Mouse (Mus musculus): ENCODE measurements around the gene Ctbp1. TPM values are rescaled to one million over a fixed set of nuclear protein-coding genes. Genes with fewer than 3 reads are reported as not detected.

Ctbp1 gene
- polyA plus RNA-seq, 1 experiment from 2014 or later, result 157 TPM

GRCm38 (mm10) chr5:33230285-33230684 is 44.5 kb downstream of the Ctbp1 start:
- DNase-seq (ENCODE audit: low spot score) (no peak), ATAC-seq (ENCODE audit: low FRiP score, low TSS enrichment) (no peak)
- TF ChIP-seq CTCF (IDR thresholded peaks at IDR 0.05; ENCODE audit: low read depth) (0 out of 2 replicates have a peak, but pooled peaks have one; percentile 17), EP300 (optimal IDR thresholded peaks at IDR 0.05) (no peak)
- Histone ChIP-seq H3K4me1 (replicated peaks; ENCODE audit: control insufficient read depth, insufficient read depth) (peaks cover 2% of the 10 kb centered on the region; the same call in 1 of the 2 replicates), H3K27ac (replicated peaks) (peak overlapping the region; percentile 61), H3K36me3 (ENCODE audit: control insufficient read depth, insufficient read depth, low read length) (no peaks in the 10 kb centered on the region), H3K9me3 (ENCODE audit: control insufficient read depth, low read length) (no peaks in the 10 kb centered on the region), H3K27me3 (ENCODE audit: control insufficient read depth, insufficient read depth, low read length) (no peaks in the 10 kb centered on the region), H3K9ac (ENCODE audit: low read length) (no peak overlapping the region), H3K4me3 (ENCODE audit: low read depth, low read length) (no peak overlapping the region), H3K4me2 (replicated peaks; ENCODE audit: low read depth) (no peak overlapping the region)
- 50% methylated on average over 5 of the region's 5 CpGs for WGBS

- 34% methylated on average over 5 of the region's 5 CpGs for WGBS
- H3K4me3 ChIP-seq (ENCODE audit: low read depth, low read length), result no peak overlapping the region
- H3K27ac ChIP-seq (replicated peaks), result peak overlapping the region; percentile 76
- H3K9ac ChIP-seq (ENCODE audit: low read length), result 0 out of 2 replicates have a peak overlapping the region, but pooled peaks have one; percentile 9
- H3K9me3 ChIP-seq (ENCODE audit: control insufficient read depth, low read length), result no peaks in the 10 kb centered on the region
- H3K4me1 ChIP-seq (replicated peaks; ENCODE audit: control insufficient read depth, insufficient read depth), result peaks cover 5% of the 10 kb centered on the region; the same call in 1 of the 2 replicates
- ATAC-seq (ENCODE audit: low FRiP score, low TSS enrichment) (peak; percentile 49; the same call in 1 of the 2 replicates), DNase-seq (ENCODE audit: low spot score) (no peak)
- no peaks in the 10 kb centered on the region for H3K36me3 ChIP-seq (ENCODE audit: control insufficient read depth, insufficient read depth, low read length)
- no peaks in the 10 kb centered on the region for H3K27me3 ChIP-seq (ENCODE audit: control insufficient read depth, insufficient read depth, low read length)
- TF ChIP-seq EP300 (optimal IDR thresholded peaks at IDR 0.05) (no peak), CTCF (IDR thresholded peaks at IDR 0.05; ENCODE audit: low read depth) (no peak)
- H3K4me2 ChIP-seq (replicated peaks; ENCODE audit: low read depth), result no peak overlapping the region
These were observed 46.4 kb downstream of the Ctbp1 start for GRCm38 (mm10) chr5:33228428-33228827.

GRCm38 (mm10) chr5:33225673-33226072 is 49.1 kb downstream of the Ctbp1 start:
- H3K9ac ChIP-seq (ENCODE audit: low read length), result no peak overlapping the region
- no peaks in the 10 kb centered on the region for H3K9me3 ChIP-seq (ENCODE audit: control insufficient read depth, low read length)
- H3K27ac ChIP-seq (replicated peaks), result no peak overlapping the region
- no peaks in the 10 kb centered on the region for H3K27me3 ChIP-seq (ENCODE audit: control insufficient read depth, insufficient read depth, low read length)
- WGBS, result 74% methylated on average over 5 of the region's 5 CpGs
- H3K4me1 ChIP-seq (replicated peaks; ENCODE audit: control insufficient read depth, insufficient read depth), result peaks cover 3% of the 10 kb centered on the region; the same call in 1 of the 2 replicates
- no peak for DNase-seq (ENCODE audit: low spot score)
- no peak overlapping the region for H3K4me3 ChIP-seq (ENCODE audit: low read depth, low read length)
- no peak overlapping the region for H3K4me2 ChIP-seq (replicated peaks; ENCODE audit: low read depth)
- TF ChIP-seq EP300 (optimal IDR thresholded peaks at IDR 0.05) (no peak), CTCF (IDR thresholded peaks at IDR 0.05; ENCODE audit: low read depth) (no peak)
- no peak for ATAC-seq (ENCODE audit: low FRiP score, low TSS enrichment)
- H3K36me3 ChIP-seq (ENCODE audit: control insufficient read depth, insufficient read depth, low read length), result no peaks in the 10 kb centered on the region

- no peaks in the 10 kb centered on the region for H3K27me3 ChIP-seq (ENCODE audit: control insufficient read depth, insufficient read depth, low read length)
- H3K27ac ChIP-seq (replicated peaks), result peak overlapping the region; percentile 49; the same call in 1 of the 2 replicates
- H3K36me3 ChIP-seq (ENCODE audit: control insufficient read depth, insufficient read depth, low read length), result no peaks in the 10 kb centered on the region
- no peak overlapping the region for H3K4me3 ChIP-seq (ENCODE audit: low read depth, low read length)
- no peak overlapping the region for H3K4me2 ChIP-seq (replicated peaks; ENCODE audit: low read depth)
- H3K9ac ChIP-seq (ENCODE audit: low read length), result no peak overlapping the region
- H3K4me1 ChIP-seq (replicated peaks; ENCODE audit: control insufficient read depth, insufficient read depth), result peaks cover 11% of the 10 kb centered on the region
- 69% methylated on average over 7 of the region's 7 CpGs for WGBS
- TF ChIP-seq EP300 (optimal IDR thresholded peaks at IDR 0.05) (no peak), CTCF (IDR thresholded peaks at IDR 0.05; ENCODE audit: low read depth) (no peak)
- no peak for DNase-seq (ENCODE audit: low spot score)
- no peaks in the 10 kb centered on the region for H3K9me3 ChIP-seq (ENCODE audit: control insufficient read depth, low read length)
- no peak for ATAC-seq (ENCODE audit: low FRiP score, low TSS enrichment)
These were observed 50.3 kb downstream of the Ctbp1 start for GRCm38 (mm10) chr5:33224491-33224890.

GRCm38 (mm10) chr5:33222841-33223744 is 51.7 kb downstream of the Ctbp1 start:
- Histone ChIP-seq H3K9me3 (ENCODE audit: control insufficient read depth, low read length) (no peaks in the 10 kb centered on the region), H3K4me2 (replicated peaks; ENCODE audit: low read depth) (no peak overlapping the region), H3K36me3 (ENCODE audit: control insufficient read depth, insufficient read depth, low read length) (no peaks in the 10 kb centered on the region), H3K4me3 (ENCODE audit: low read depth, low read length) (no peak overlapping the region), H3K9ac (ENCODE audit: low read length) (no peak overlapping the region), H3K27me3 (ENCODE audit: control insufficient read depth, insufficient read depth, low read length) (no peaks in the 10 kb centered on the region), H3K4me1 (replicated peaks; ENCODE audit: control insufficient read depth, insufficient read depth) (peaks cover 15% of the 10 kb centered on the region), H3K27ac (replicated peaks) (0 out of 2 replicates have a peak overlapping the region, but pooled peaks have one; percentile 10)
- 51% methylated on average over 9 of the region's 9 CpGs for WGBS
- no peak for ATAC-seq (ENCODE audit: low FRiP score, low TSS enrichment)
- no peak for DNase-seq (ENCODE audit: low spot score)
- no peak for TF ChIP-seq EP300 (optimal IDR thresholded peaks at IDR 0.05)
- no peak for TF ChIP-seq CTCF (IDR thresholded peaks at IDR 0.05; ENCODE audit: low read depth)

GRCm38 (mm10) chr5:33222389-33222788 is 52.4 kb downstream of the Ctbp1 start:
- no peak overlapping the region for H3K4me2 ChIP-seq (replicated peaks; ENCODE audit: low read depth)
- no peak overlapping the region for H3K9ac ChIP-seq (ENCODE audit: low read length)
- ATAC-seq (ENCODE audit: low FRiP score, low TSS enrichment) (no peak), DNase-seq (ENCODE audit: low spot score) (no peak)
- H3K36me3 ChIP-seq (ENCODE audit: control insufficient read depth, insufficient read depth, low read length), result no peaks in the 10 kb centered on the region
- 49% methylated on average over 6 of the region's 6 CpGs for whole genome bisulfite sequencing
- H3K4me1 ChIP-seq (replicated peaks; ENCODE audit: control insufficient read depth, insufficient read depth), result peaks cover 18% of the 10 kb centered on the region
- no peak overlapping the region for H3K4me3 ChIP-seq (ENCODE audit: low read depth, low read length)
- H3K27ac ChIP-seq (replicated peaks), result peak overlapping the region; percentile 40; the same call in 1 of the 2 replicates
- TF ChIP-seq CTCF (IDR thresholded peaks at IDR 0.05; ENCODE audit: low read depth) (no peak), EP300 (optimal IDR thresholded peaks at IDR 0.05) (no peak)
- H3K27me3 ChIP-seq (ENCODE audit: control insufficient read depth, insufficient read depth, low read length), result no peaks in the 10 kb centered on the region
- H3K9me3 ChIP-seq (ENCODE audit: control insufficient read depth, low read length), result no peaks in the 10 kb centered on the region
